Mouse (Mus musculus) forebrain, embryonic 16.5 days (tissue): ENCODE data around the gene Arid5b. TPM values are rescaled to one million over a fixed set of nuclear protein-coding genes. Genes with fewer than 3 reads are reported as not detected.

Experiments used
- ATAC-seq: fragments of 200-750 bp; cut with Nextera tagmentation; 2 replicates; pipeline ENCODE4 v1.8.0; 2017; ENCODE audit warnings: mild to moderate bottlenecking, moderate library complexity
- H3K27ac ChIP-seq: fragments of 300-500 bp; sonication (generic); 2 replicates; pipeline ENCODE4 v1.5.1; 2014; ENCODE audit warnings: low read length, control low read depth
- H3K27me3 ChIP-seq: fragments of 300-500 bp; sonication (generic); replicated peaks from 2 replicates; pipeline ENCODE4 v1.6.1; 2014; ENCODE audit warnings: low read length; ENCODE audit not compliant: control insufficient read depth, insufficient read depth
- H3K36me3 ChIP-seq: fragments of 300-500 bp; sonication (generic); 2 replicates; pipeline ENCODE4 v1.6.1; 2014; ENCODE audit not compliant: control insufficient read depth, insufficient read depth
- H3K4me1 ChIP-seq: fragments of 300-500 bp; sonication (generic); replicated peaks from 2 replicates; pipeline ENCODE4 v1.6.1; 2014; ENCODE audit warnings: low read length; ENCODE audit not compliant: control insufficient read depth, insufficient read depth
- H3K4me2 ChIP-seq: fragments of 300-500 bp; sonication (generic); 2 replicates; pipeline ENCODE4 v1.6.1; 2014; ENCODE audit warnings: mild to moderate bottlenecking, low read length, control low read depth
- H3K4me3 ChIP-seq: fragments of 300-500 bp; sonication (generic); replicated peaks from 2 replicates; pipeline ENCODE4 v1.5.1; 2014; ENCODE audit warnings: mild to moderate bottlenecking, low read length, control low read depth
- H3K9ac ChIP-seq: fragments of 300-500 bp; sonication (generic); replicated peaks from 2 replicates; pipeline ENCODE4 v1.6.1; 2014; ENCODE audit warnings: low read depth, low read length, control low read depth
- H3K9me3 ChIP-seq: fragments of 300-500 bp; sonication (generic); 2 replicates; pipeline ENCODE4 v1.6.1; 2016; ENCODE audit warnings: low read length; ENCODE audit not compliant: control insufficient read depth
- WGBS: fragments of 180-500 bp; shearing (Covaris S2); extraction: QIAGEN DNeasy Blood & Tissue Kit; methylation state at CpG from one replicate; pipeline ENCODE4 v1.1.7; 2014; 5-methylcytosine and 5-hydroxymethylcytosine counted together
- polyA plus RNA-seq: library from polyadenylated mRNA; unstranded; fragments of >200 nt; fragmentation: Nextera tagmentation; extraction: Ambion mirVana; gene quantifications from 2 replicates; pipeline ENCODE4 v1.2.1, GENCODE M21; 2015

Gene Arid5b
- polyA plus RNA-seq, 1 experiment from 2014 or later: 14.7 TPM

DNA sequence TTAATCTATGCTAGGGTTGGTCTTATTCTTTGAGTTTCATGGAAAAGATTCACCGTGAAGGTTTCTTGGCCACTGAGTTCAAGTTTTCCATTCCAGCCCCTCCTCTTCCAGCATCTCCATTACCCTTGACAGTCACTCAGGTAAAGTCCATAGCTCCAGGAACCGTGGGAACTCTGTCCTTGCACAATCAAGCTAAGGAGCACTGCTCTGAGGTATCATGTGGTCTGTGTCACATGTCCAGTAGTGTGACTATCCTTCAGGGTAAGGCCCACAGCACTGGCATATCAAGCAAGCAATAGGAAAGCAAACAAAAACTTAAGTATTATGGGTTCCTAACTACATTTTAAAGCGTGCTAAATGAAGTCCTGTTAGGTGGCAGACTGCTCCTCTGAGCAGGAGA is 22.4 kb downstream of the Arid5b start:
- Histone ChIP-seq H3K9me3 (no peaks in the 10 kb centered on the region), H3K27me3 (no peaks in the 10 kb centered on the region), H3K4me2 (no peak overlapping the region), H3K9ac (no peak overlapping the region), H3K27ac (no peak overlapping the region), H3K4me3 (no peak overlapping the region), H3K4me1 (no peaks in the 10 kb centered on the region), H3K36me3 (no peaks in the 10 kb centered on the region)
- no peak for ATAC-seq
- WGBS: 86% methylated on average over 3 of the region's 3 CpGs

DNA sequence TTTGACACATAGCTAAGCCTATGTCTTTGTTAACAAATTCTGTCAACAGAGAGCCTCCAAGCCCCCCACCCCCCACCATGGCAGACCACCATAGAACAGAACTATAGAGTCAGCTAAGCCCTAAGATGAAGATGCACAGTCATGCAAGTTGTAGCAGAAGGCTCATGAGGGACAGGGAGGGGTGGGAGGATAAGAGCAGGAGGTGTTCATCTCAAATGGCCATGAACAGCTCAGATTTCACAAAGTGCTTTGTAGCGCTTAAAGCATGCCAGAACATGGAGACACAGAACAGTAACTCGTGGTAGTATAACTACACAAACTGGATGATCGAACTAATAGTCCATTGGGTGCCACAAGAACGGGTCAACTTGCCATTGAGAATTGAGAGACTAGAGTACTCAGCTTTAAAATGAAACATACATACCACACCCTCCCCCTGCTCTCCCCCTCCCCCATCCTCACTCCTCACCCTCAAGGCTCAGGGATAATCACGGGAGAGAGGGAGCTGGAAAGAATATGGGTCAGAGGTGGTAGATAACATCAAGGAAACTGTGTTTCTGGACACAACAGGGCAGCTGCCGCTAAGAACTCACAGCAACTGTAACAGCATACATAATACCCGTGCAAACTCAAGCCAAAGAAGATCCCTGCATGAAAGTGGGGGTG is 25.0 kb downstream of the Arid5b start:
- ATAC-seq: no peak
- H3K27me3 ChIP-seq: no peaks in the 10 kb centered on the region

DNA sequence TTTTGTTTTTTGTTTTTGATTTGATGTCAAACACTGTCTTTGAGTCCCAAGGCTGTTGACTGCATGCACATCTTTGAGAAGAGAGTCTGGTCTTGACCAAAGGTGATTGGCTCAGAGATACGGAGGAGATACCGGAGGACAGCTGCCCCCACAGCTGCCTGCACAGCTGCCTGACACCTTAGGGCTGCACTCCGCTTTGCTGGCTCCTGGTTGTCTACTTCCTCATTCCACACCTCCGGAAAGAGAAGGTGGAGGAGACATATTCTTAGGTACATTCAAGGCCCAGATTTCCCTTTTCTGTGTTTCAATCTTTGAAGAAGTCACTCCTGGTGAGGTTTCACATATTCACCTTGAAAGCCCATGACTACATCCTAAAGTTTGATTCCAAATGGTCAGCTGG is 25.9 kb downstream of the Arid5b start:
- H3K4me1 ChIP-seq: peaks cover 4% of the 10 kb centered on the region; the same call in 1 of the 2 replicates

More for the DNA sequence above, 25.0 kb downstream of the Arid5b start:
- no peaks in the 10 kb centered on the region for H3K9me3 ChIP-seq
- no peaks in the 10 kb centered on the region for H3K36me3 ChIP-seq
- WGBS: 85% methylated on average over 7 of the region's 7 CpGs
- no peak overlapping the region for H3K27ac ChIP-seq
- no peak overlapping the region for H3K4me3 ChIP-seq
- no peak overlapping the region for H3K4me2 ChIP-seq
- H3K9ac ChIP-seq: no peak overlapping the region
- H3K4me1 ChIP-seq: peaks cover 3% of the 10 kb centered on the region; the same call in 1 of the 2 replicates

DNA sequence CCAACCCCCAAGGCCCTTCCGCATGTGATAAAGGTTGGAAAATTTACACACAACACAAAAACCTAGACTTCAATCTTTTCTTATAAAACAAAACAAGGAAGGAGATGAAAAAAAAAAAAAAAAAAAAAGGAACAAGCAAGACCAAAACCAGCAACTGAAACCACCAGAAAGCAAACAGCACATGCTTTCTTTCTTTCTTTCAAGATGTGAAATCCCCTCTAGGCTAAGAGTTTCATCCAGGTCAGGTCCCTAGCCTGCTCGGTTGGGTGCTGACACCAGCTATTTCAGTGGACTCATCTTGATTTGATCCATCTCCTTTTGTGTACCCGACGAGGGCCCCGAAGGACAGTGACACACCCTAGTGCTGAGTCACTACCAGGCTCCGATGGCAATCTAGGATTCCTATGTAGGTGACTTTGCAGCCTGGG is 29.2 kb downstream of the Arid5b start:
- no peak for ATAC-seq
- Histone ChIP-seq H3K4me1 (peaks cover 4% of the 10 kb centered on the region; the same call in 1 of the 2 replicates), H3K36me3 (no peaks in the 10 kb centered on the region), H3K4me3 (no peak overlapping the region), H3K4me2 (no peak overlapping the region), H3K9me3 (no peaks in the 10 kb centered on the region), H3K9ac (no peak overlapping the region), H3K27me3 (no peaks in the 10 kb centered on the region), H3K27ac (no peak overlapping the region)
- 75% methylated on average over 6 of the region's 6 CpGs for WGBS

More for the DNA sequence above, 25.9 kb downstream of the Arid5b start:
- Histone ChIP-seq H3K27me3 (no peaks in the 10 kb centered on the region), H3K36me3 (no peaks in the 10 kb centered on the region), H3K4me2 (no peak overlapping the region), H3K4me3 (no peak overlapping the region), H3K9me3 (no peaks in the 10 kb centered on the region), H3K9ac (no peak overlapping the region), H3K27ac (no peak overlapping the region)
- WGBS: 94% methylated on average over 4 of the region's 4 CpGs
- no peak for ATAC-seq

DNA sequence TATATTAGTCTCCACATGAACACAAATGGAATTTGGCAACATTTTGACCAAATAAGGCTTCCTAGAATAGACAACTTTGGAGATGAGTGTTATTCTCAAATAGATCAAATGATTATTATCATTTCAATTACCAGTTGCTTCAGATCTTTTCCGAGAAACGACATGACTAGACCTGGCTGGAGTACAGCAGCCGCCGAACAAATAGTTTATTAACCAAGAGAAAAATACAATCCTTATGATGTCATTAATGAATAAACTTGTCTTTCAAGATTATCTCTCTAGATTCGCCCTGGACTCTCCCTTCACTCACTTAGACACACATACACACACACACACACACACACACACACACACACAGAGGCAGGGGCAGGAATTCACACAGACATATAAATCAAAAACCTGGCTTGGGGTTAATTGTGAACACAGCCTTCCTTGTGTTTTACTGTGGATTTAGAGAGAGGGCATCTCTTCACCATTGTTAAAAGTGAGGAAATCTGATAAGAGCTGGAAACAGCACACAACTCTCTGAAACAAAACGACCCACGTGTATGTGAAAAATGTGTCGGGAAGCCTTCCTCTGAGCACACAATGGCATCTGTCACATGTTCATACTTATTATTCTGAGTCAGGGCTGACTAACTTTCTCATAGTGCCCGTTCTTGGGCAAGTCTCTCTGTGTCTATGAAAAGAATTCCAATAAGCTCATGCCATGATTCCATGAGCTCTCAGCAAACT is 30.1 kb downstream of the Arid5b start:
- ATAC-seq: no peak
- WGBS: 29% methylated on average over 9 of the region's 9 CpGs
- H3K4me3 ChIP-seq: no peak overlapping the region
- H3K9me3 ChIP-seq: no peaks in the 10 kb centered on the region
- no peaks in the 10 kb centered on the region for H3K27me3 ChIP-seq
- no peak overlapping the region for H3K9ac ChIP-seq
- peaks cover 4% of the 10 kb centered on the region; the same call in 1 of the 2 replicates for H3K4me1 ChIP-seq
- H3K27ac ChIP-seq: no peak overlapping the region
- H3K36me3 ChIP-seq: no peaks in the 10 kb centered on the region
- H3K4me2 ChIP-seq: no peak overlapping the region

DNA sequence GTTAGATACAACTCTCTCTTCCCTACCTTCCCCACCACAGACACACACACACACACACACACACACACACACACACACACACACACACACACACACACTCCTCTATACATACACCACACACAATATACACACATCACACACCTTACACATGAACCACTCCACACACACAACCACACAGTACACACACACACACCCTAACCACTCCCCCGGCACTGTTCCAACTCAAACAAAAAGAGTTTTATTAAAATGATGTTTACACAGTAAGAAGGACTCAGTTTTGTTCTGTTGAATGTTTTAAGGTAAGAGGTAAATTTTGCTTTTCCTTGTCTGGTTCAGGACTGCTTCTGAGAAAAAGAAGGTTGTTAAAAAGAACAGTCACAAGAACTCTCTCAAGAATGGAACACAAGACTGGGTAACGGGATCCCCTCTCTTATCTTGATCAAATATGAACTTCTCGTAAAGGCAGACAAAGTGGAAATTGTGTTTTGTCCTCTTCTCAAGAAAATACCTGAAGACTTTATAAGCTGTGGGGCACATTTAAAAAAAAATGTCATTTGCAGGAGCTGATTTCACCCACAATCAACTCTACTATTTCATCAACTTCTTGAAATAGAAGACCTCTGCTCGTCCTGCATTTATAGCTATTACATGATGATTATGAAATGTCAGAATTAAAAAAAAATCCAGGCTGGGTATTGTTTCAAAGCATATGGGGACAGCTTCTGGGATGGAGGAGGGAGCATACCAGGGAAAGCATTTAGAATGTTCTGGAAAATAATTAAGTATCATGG is 30.9 kb downstream of the Arid5b start:
- 88% methylated on average over 4 of the region's 4 CpGs for WGBS
- no peaks in the 10 kb centered on the region for H3K9me3 ChIP-seq
- no peak overlapping the region for H3K27ac ChIP-seq
- H3K9ac ChIP-seq: no peak overlapping the region
- H3K36me3 ChIP-seq: no peaks in the 10 kb centered on the region
- no peak overlapping the region for H3K4me3 ChIP-seq
- no peaks in the 10 kb centered on the region for H3K27me3 ChIP-seq
- peaks cover 4% of the 10 kb centered on the region; the same call in 1 of the 2 replicates for H3K4me1 ChIP-seq
- H3K4me2 ChIP-seq: no peak overlapping the region
- no peak for ATAC-seq

DNA sequence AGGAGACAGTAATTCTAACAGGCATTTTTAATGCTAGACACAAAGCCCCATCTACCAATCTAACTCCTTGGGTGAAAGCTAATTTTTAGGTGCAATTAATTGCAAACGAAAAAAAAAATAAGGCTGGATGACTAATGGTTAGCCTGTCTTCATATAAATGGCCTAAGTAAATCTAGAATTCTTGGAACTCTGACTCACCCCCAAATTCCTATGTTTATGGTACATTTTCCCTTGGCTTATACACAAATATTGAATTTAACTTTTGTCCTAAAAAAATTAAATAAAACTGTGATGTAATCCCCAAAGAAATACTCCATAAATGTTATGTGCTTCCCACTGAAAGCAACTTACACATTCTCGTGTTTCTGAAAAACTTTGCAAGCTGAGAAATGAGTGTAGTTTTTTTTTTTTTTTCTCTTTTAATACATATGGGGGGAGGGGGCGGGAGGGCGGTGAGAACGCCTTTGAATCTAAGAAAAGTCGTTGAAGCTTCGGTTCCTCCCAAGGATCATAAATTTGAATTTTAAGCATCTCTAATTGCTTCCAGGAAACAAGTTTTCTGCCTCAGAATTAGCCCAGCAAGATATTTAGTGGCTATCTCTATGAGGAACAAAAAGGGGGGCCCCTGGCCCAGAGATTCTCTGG is 31.8 kb downstream of the Arid5b start:
- Histone ChIP-seq H3K27me3 (no peaks in the 10 kb centered on the region), H3K36me3 (no peaks in the 10 kb centered on the region), H3K9ac (no peak overlapping the region), H3K4me3 (no peak overlapping the region), H3K27ac (no peak overlapping the region), H3K9me3 (no peaks in the 10 kb centered on the region), H3K4me2 (no peak overlapping the region), H3K4me1 (peaks cover 4% of the 10 kb centered on the region; the same call in 1 of the 2 replicates)
- WGBS: 45% methylated on average over 7 of the region's 7 CpGs
- no peak for ATAC-seq

DNA sequence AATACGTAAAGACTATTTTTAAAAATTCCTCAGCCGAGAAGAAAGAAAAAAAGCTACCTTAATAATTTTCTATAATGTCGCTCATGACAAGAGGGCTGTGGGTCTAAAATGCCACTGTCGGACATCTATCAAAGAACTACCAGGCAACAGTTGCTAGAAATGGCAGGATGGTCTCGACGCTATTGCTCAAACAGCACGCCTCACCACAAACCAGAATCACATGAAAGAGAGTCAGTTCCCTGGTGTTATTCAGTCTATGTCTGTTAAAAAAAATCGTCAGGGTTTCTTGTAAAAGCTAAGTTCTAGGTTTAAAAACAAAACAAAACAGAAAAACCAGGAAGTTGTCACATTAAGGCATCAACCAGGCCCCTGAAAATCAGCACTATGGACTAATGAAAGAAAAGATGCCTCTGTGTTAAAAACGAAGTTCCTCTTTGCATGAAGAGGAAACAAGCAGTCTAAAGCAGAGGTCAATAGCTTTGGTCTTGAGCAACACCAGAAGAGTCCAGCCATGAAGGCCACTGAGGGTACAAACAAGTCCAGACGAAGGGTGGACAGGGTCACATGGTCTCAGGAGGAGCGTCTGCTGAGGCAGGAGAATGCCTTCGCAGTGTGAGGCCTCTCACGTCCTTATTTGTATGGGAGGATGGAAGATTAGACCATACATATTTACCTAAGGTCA is 37.6 kb downstream of the Arid5b start:
- H3K4me2 ChIP-seq: no peak overlapping the region
- no peak overlapping the region for H3K4me3 ChIP-seq
- H3K4me1 ChIP-seq: peaks cover 5% of the 10 kb centered on the region
- H3K27ac ChIP-seq: no peak overlapping the region
- no peak for ATAC-seq
- no peaks in the 10 kb centered on the region for H3K36me3 ChIP-seq
- no peaks in the 10 kb centered on the region for H3K9me3 ChIP-seq
- H3K9ac ChIP-seq: no peak overlapping the region
- no peaks in the 10 kb centered on the region for H3K27me3 ChIP-seq
- 90% methylated on average over 13 of the region's 13 CpGs for WGBS
